Mouse (Mus musculus) forebrain, embryonic 12.5 days (tissue): Measurements from ENCODE around the gene Itk. TPM values are rescaled to one million over a fixed set of nuclear protein-coding genes. Genes with fewer than 3 reads are reported as not detected.

Experiments
- ATAC-seq: fragments of 200-750 bp; cut with Nextera tagmentation; 2 replicates; pipeline ENCODE4 v1.8.0; 2017; ENCODE audit warnings: moderate TSS enrichment; ENCODE audit not compliant: low FRiP score
- H3K27ac ChIP-seq: fragments of 300-500 bp; sonication (generic); 2 replicates; pipeline ENCODE4 v1.5.1; 2016; ENCODE audit warnings: mild to moderate bottlenecking
- H3K27me3 ChIP-seq: fragments of 300-500 bp; sonication (generic); 2 replicates; pipeline ENCODE4 v1.6.1; 2016; ENCODE audit warnings: mild to moderate bottlenecking
- H3K36me3 ChIP-seq: fragments of 300-500 bp; sonication (generic); replicated peaks from 2 replicates; pipeline ENCODE4 v1.6.1; 2016; ENCODE audit warnings: mild to moderate bottlenecking
- H3K4me1 ChIP-seq: fragments of 300-500 bp; sonication (generic); 2 replicates; pipeline ENCODE4 v1.6.1; 2016
- H3K4me2 ChIP-seq: fragments of 300-500 bp; sonication (generic); 2 replicates; pipeline ENCODE4 v1.6.1; 2016; ENCODE audit warnings: mild to moderate bottlenecking, moderate library complexity
- H3K4me3 ChIP-seq: fragments of 300-500 bp; sonication (generic); replicated peaks from 2 replicates; pipeline ENCODE4 v1.5.1; 2016; ENCODE audit warnings: mild to moderate bottlenecking
- H3K9ac ChIP-seq: fragments of 300-500 bp; sonication (generic); 2 replicates; pipeline ENCODE4 v1.6.1; 2016; ENCODE audit warnings: mild to moderate bottlenecking
- H3K9me3 ChIP-seq: fragments of 300-500 bp; sonication (generic); 2 replicates; pipeline ENCODE4 v1.6.1; 2016
- WGBS: fragments of 180-500 bp; shearing (Covaris S2); methylation state at CpG from one replicate; pipeline ENCODE4 v1.1.7; 2016; 5-methylcytosine and 5-hydroxymethylcytosine counted together
- polyA plus RNA-seq: library from polyadenylated mRNA; unstranded; fragments of >200 nt; fragmentation: Nextera tagmentation; extraction: Ambion mirVana; gene quantifications from 2 replicates; pipeline ENCODE4 v1.2.1, GENCODE M21; 2016

The Itk gene
- polyA plus RNA-seq, 1 experiment from 2014 or later: not detected

DNA sequence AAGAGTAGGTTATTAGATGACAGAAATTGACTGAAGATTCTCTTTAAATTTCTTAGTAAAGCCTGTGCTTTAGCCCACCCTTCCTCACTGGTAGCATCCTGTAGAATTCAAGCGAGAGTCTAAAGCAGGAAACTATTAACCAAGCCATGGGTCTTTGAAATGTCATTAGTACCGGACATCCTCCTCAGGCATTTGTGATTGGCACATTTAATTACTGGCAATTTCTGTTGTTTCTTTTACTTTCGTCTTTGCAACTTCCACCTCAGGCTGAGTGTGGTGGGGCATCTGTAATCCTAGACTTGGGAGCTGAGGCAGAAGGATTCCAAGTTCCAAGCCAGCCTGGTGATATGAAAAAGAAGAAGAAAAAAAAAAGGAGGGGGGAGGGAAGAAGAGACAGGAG, 23.0 kb downstream of the Itk start:
- no peak for ATAC-seq
- Histone ChIP-seq H3K4me3 (no peak overlapping the region), H3K4me2 (no peak overlapping the region), H3K4me1 (no peaks in the 10 kb centered on the region), H3K36me3 (no peaks in the 10 kb centered on the region), H3K27ac (no peak overlapping the region), H3K27me3 (no peaks in the 10 kb centered on the region), H3K9ac (no peak overlapping the region), H3K9me3 (no peaks in the 10 kb centered on the region)
- WGBS: 82% methylated on average over 3 of the region's 3 CpGs

DNA sequence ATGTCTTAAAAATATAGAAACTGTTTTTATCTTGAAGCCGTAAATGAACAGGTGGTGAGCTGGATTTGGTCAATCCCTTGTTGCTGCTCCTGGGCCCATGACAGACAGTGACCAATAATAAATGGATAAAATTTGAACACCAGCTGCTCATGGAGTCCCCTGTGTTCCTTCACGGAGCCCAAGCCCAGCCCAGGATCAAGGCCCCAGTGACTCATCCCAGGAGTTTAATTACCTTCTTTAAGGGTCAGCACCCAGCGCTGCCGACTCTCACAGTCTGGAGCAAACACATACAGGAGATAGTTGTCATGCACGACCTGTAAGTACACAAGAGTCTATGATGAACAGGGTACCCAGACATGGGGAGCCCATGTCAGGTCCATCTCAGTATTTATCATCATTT, 23.6 kb downstream of the Itk start:
- WGBS: 85% methylated on average over 5 of the region's 5 CpGs
- H3K4me2 ChIP-seq: no peak overlapping the region

DNA sequence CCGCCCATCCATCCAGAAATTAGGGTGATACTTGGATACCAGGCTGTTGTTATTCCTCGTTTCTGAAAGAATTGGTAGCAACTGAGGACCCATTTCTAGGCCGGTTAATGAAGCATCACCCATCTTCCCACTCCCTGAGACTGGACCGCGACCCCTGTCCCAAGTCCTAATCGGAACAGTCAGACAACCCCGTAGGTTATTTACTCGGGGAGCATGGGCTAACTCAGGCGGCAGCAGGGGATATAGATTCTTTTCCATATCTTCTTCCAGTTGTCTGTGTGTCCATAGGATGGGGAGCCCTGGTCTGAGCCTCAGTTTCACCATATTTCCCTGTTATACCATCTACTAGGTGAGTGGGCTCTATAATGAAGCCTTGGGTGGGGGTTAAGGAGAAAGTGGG, 25.5 kb downstream of the Itk start:
- no peaks in the 10 kb centered on the region for H3K36me3 ChIP-seq
- no peak overlapping the region for H3K27ac ChIP-seq
- H3K9ac ChIP-seq: no peak overlapping the region
- H3K9me3 ChIP-seq: no peaks in the 10 kb centered on the region
- H3K27me3 ChIP-seq: no peaks in the 10 kb centered on the region
- WGBS: 97% methylated on average over 9 of the region's 9 CpGs
- no peak overlapping the region for H3K4me2 ChIP-seq
- no peaks in the 10 kb centered on the region for H3K4me1 ChIP-seq
- no peak for ATAC-seq
- H3K4me3 ChIP-seq: no peak overlapping the region

More for the DNA sequence above, 23.6 kb downstream of the Itk start:
- H3K27me3 ChIP-seq: no peaks in the 10 kb centered on the region
- H3K4me1 ChIP-seq: no peaks in the 10 kb centered on the region
- no peak overlapping the region for H3K4me3 ChIP-seq
- H3K9ac ChIP-seq: no peak overlapping the region
- ATAC-seq: no peak
- H3K36me3 ChIP-seq: no peaks in the 10 kb centered on the region
- H3K9me3 ChIP-seq: no peaks in the 10 kb centered on the region
- H3K27ac ChIP-seq: no peak overlapping the region

DNA sequence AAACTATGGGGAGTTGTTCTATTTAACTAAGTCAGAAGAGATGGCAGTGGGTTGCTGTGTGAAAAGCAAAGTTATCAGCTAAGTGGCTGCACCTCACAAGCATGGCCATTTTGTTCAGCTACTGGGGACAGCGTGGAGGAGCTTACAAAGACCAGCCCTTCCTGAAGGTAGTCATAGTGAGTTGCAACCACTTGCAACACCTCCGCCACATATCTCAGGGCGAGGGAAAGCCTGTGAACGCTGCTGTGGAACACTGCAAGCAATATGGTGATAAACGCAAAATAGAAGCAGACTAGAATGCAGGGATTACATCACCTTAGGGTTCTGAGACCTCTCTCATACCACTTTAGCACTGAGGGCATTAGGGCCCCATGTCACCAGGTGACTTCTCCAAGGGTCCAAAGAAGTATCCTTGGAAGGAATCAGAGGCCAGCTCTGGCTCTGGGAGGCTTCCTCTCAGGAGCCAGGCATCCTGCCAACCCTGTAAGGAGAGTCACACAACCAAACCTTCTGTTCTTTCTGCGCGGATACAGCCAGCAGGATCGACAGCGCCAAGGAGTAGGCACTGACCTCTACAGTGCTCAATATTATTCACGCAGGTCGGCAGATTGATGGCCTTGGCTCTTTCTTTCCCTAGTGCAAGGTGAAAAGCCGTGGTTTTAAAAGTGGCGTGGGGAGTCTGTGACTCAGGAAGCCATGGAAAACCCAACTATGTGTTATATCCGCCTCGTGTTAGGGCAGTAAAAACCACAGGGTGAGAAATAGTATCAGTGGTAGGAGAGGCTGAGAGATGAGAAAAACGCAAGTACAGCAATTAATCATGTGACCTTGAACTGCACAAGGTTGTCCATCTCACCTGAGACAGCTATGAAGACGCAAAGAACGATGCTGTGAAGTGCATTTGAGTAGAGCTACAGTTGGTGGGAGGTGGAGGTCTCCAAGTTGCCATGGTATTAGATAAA, 27.0 kb downstream of the Itk start:
- Histone ChIP-seq H3K27me3 (no peaks in the 10 kb centered on the region), H3K9ac (no peak overlapping the region), H3K4me1 (no peaks in the 10 kb centered on the region), H3K9me3 (no peaks in the 10 kb centered on the region), H3K4me2 (no peak overlapping the region), H3K27ac (no peak overlapping the region), H3K4me3 (no peak overlapping the region), H3K36me3 (no peaks in the 10 kb centered on the region)
- WGBS: 91% methylated on average over 18 of the region's 18 CpGs
- ATAC-seq: no peak

DNA sequence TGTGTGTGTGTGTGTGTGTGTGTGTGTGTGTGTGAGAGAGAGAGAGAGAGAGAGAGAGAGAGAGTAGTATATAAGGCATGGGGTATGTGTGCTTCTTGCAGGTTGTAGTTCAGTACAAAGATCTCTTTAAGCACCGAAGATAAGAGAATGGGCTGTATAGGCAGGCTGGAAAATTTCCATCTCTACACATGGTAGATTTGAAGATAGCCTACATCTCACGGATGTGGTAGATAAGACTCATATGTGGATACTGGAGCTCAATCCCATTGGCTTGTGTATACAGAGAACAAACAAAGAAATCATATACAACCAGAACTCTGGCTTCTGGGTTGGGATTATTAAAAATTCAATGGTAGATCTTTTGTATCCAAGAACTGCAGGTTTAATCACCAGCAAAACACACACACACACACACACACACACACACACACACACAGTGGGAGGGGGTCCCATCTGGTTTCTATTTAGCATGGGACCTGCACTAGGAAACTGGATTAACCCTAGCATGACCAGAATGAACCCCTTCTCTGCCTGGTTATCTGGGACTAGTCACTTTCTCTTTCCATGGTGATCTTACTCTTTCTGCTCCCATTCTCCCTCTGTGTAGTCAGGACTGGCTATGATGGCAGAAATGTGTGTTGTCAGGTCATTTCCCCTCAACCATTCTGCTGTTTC, 28.2 kb downstream of the Itk start:
- no peak overlapping the region for H3K9ac ChIP-seq
- 81% methylated on average over 2 of the region's 2 CpGs for WGBS
- no peak overlapping the region for H3K27ac ChIP-seq
- H3K9me3 ChIP-seq: no peaks in the 10 kb centered on the region
- H3K4me3 ChIP-seq: no peak overlapping the region
- H3K36me3 ChIP-seq: no peaks in the 10 kb centered on the region
- H3K27me3 ChIP-seq: no peaks in the 10 kb centered on the region
- no peak for ATAC-seq
- H3K4me1 ChIP-seq: no peaks in the 10 kb centered on the region
- no peak overlapping the region for H3K4me2 ChIP-seq

DNA sequence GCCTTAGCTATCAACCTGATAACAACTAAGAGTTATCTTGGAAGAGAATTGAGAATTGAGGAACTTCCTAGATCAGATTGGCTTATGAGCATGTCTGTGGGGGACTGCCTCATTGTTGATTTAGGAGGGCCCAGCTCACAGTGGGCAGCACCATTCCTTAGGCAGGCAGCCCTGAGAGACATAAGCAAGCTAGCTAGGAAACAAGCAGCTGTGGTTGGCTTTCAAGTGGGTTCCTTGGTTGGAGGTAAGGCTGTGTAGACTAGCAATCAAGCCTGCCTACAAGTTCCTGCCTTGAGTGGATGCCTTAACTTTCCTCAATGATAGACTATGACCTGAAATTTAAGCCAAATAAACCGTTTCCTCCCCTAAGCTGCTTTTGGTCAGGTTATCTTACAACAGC, 30.9 kb downstream of the Itk start:
- Histone ChIP-seq H3K27me3 (no peaks in the 10 kb centered on the region), H3K36me3 (no peaks in the 10 kb centered on the region), H3K4me1 (no peaks in the 10 kb centered on the region), H3K4me3 (no peak overlapping the region), H3K9ac (no peak overlapping the region), H3K9me3 (no peaks in the 10 kb centered on the region), H3K27ac (no peak overlapping the region), H3K4me2 (no peak overlapping the region)
- 69% methylated on average over 1 of the region's 1 CpGs for WGBS
- no peak for ATAC-seq

DNA sequence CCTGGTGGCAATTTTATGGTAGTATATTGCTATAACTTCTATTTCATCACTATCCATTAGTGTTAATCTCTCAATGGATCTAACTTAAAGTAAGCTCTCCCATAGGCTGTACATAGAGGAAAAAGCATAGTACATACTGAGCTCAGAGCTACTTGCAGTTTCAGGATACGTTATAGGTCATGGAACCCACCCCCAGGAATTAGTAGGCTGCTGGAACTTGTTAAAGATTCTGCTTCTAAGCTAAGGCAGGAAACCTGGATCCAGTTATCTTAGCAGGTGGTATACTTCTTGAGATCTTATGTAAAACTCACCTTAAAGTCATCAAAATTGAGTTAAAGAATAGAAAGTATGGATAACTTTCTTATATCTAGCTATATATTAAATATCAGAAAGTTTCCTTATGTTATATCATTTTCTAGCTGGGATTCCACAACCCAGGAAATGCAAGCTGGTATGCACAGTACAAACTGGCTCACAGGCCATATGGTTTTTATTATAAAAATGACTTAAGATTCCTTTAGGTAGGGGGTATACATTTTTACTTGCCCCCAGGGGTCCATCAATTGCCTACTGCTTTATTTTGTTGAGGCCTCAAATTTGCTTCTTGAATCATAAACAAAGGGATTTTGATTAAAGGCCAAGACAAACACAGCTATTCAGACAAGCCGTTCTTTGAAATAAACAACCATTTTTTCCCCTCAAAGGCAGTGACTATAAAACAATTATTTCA, 39.5 kb downstream of the Itk start:
- Histone ChIP-seq H3K27me3 (no peaks in the 10 kb centered on the region), H3K4me2 (no peak overlapping the region), H3K36me3 (no peaks in the 10 kb centered on the region), H3K9ac (no peak overlapping the region), H3K9me3 (no peaks in the 10 kb centered on the region), H3K27ac (no peak overlapping the region), H3K4me1 (no peaks in the 10 kb centered on the region), H3K4me3 (no peak overlapping the region)
- ATAC-seq: no peak
- WGBS: 77% methylated on average over 2 of the region's 2 CpGs

DNA sequence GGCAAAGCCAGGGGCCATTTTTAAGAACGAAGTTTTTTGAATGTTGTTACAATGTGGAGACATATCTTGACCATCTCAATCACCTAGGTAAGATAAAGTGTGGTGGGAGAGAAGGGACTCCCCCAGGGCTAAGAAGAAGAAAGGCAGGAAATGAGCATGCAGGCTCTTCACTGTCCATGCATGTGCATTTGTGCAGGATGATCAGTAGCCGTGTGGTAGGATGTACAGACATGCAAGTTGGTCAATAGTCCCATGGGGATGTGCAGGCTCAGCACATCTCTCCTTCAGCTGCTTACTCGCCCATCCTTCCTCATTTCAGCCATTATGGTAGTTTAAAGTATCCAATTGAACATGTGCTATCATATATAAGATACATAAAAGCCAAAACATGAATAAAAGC, 40.9 kb downstream of the Itk start:
- H3K36me3 ChIP-seq: no peaks in the 10 kb centered on the region
- no peak overlapping the region for H3K27ac ChIP-seq
- ATAC-seq: no peak
- H3K9me3 ChIP-seq: no peaks in the 10 kb centered on the region
- H3K9ac ChIP-seq: no peak overlapping the region
- no peaks in the 10 kb centered on the region for H3K27me3 ChIP-seq
- H3K4me1 ChIP-seq: no peaks in the 10 kb centered on the region
- WGBS: 82% methylated on average over 3 of the region's 3 CpGs
- H3K4me3 ChIP-seq: no peak overlapping the region
- H3K4me2 ChIP-seq: no peak overlapping the region

DNA sequence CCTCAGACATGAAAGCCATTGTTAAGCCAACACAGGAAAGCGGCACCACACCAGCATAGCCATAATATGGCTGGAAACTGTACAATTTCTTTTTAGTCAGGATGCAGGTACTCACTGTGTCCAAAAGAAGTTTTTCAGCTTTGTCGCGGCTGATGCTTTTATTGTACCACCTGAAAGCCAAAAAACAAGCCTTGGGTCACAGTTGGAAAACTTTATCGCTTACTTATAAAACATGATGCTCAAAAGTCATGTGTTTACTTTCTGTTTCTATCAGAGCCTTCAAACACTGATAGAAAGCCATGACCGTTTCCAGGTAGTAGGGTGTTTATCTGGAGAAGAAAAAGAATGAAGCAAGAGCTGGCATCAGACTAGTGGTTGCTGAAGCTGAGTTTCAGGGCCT, 41.6 kb downstream of the Itk start:
- no peak for ATAC-seq
- WGBS: 86% methylated on average over 5 of the region's 5 CpGs
- H3K4me2 ChIP-seq: no peak overlapping the region
- no peaks in the 10 kb centered on the region for H3K4me1 ChIP-seq
- no peak overlapping the region for H3K4me3 ChIP-seq
- no peaks in the 10 kb centered on the region for H3K27me3 ChIP-seq
- no peaks in the 10 kb centered on the region for H3K9me3 ChIP-seq
- H3K9ac ChIP-seq: no peak overlapping the region
- no peaks in the 10 kb centered on the region for H3K36me3 ChIP-seq
- no peak overlapping the region for H3K27ac ChIP-seq

DNA sequence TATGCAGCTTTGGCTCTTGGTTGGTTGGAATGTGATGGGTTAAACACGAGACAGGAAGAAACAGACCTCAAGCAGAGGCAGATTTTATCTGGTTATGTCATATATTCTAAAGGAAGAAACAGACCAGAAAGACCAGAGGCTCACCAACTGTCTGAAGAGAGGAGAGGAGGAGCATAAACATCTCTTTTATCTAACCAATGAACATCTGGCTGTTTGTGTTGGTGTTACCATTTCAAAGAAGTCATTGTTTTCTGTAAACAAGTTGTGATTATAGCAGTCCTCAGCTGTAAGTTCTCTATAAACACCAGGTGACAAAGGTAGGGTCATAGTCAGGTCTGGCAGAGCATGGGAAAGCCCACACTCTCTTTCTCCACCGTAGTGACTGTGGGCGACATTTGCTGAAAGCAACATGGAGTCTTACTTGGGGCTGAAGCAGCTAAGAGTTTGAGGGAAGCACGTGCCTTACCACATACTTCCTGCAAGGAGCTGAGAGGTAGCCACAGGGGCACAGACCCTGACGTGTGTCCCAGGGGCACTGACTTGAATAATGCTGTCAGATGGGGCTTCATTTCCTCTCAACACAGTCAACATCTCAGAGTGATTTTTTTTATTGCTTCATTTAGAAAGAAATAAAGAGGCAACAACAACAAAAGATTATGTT, 45.3 kb downstream of the Itk start:
- 76% methylated on average over 5 of the region's 5 CpGs for WGBS
- H3K27ac ChIP-seq: no peak overlapping the region
- H3K36me3 ChIP-seq: no peaks in the 10 kb centered on the region
- H3K9me3 ChIP-seq: no peaks in the 10 kb centered on the region
- no peak overlapping the region for H3K4me2 ChIP-seq
- no peaks in the 10 kb centered on the region for H3K4me1 ChIP-seq
- no peak for ATAC-seq
- no peak overlapping the region for H3K4me3 ChIP-seq
- H3K27me3 ChIP-seq: no peaks in the 10 kb centered on the region
- H3K9ac ChIP-seq: no peak overlapping the region

DNA sequence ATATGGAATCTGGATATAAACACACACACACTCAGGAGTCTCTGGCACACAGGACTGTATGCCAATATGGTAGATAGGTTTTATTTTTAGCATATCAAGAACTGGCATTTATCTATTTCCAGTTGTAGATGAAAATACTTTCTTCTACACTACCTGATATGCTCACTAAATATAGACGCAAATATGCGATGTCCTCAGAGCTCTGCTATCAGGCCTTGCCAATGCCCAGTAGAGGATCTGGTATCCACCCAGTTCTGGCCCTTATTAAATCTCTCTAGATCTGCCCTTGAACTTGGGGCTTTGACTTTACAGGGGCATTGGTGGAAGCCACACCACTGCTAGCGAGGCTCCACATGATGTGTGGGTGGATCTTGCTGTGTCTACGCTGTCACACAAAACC, 47.4 kb downstream of the Itk start:
- Histone ChIP-seq H3K9ac (no peak overlapping the region), H3K4me3 (no peak overlapping the region)
- WGBS: 94% methylated on average over 4 of the region's 4 CpGs

DNA sequence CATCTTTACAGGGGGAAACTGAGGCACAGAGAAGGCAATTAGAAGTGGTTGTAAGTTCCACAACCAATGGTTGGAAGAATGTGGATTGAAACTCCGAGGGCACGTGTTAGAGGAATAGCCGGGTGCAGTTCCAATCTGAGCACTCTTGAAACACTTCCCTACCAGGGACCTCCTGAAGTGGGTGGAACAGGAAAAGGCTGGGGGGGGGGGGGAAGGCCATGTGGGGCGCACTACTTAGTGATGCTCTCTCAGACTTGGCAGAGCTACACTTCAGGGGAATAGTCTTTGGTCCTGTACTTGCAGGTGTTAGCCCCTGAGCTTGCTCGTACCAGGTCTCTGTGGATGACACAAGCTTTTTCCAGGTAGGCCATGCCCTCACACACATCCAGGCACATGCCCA, 53.3 kb downstream of the Itk start:
- Histone ChIP-seq H3K27ac (no peak overlapping the region), H3K27me3 (no peaks in the 10 kb centered on the region), H3K9me3 (no peaks in the 10 kb centered on the region), H3K4me1 (no peaks in the 10 kb centered on the region), H3K4me2 (no peak overlapping the region), H3K4me3 (no peak overlapping the region), H3K9ac (no peak overlapping the region), H3K36me3 (no peaks in the 10 kb centered on the region)
- 87% methylated on average over 5 of the region's 5 CpGs for WGBS
- ATAC-seq: no peak

More for the DNA sequence above, 47.4 kb downstream of the Itk start:
- no peaks in the 10 kb centered on the region for H3K4me1 ChIP-seq
- no peak for ATAC-seq
- H3K9me3 ChIP-seq: no peaks in the 10 kb centered on the region
- H3K27ac ChIP-seq: no peak overlapping the region
- H3K4me2 ChIP-seq: no peak overlapping the region
- H3K36me3 ChIP-seq: no peaks in the 10 kb centered on the region
- H3K27me3 ChIP-seq: no peaks in the 10 kb centered on the region
